Mouse (Mus musculus) left cerebral cortex, postnatal 4 days (tissue): ENCODE measurements around the gene Twnk. TPM values are rescaled to one million over a fixed set of nuclear protein-coding genes. Genes with fewer than 3 reads are reported as not detected.

Source experiments
- DNase-seq: peaks from one replicate; pipeline ENCODE4 v3.0.0-alpha.2; 2022
- intact Hi-C: fragments of 180-260 bp; cut with DNase I; formaldehyde crosslinking; loops from one replicate; pipeline ENCODE4 v1.15.1; 2025
- total RNA-seq, 2 experiments: library from RNA; stranded (reverse); gene quantifications; 2 replicates each; pipeline ENCODE4 v1.2.3; 2021

Gene Twnk
- total RNA-seq, 2 experiments from 2014 or later = 16.0 to 17.3 TPM

DNA sequence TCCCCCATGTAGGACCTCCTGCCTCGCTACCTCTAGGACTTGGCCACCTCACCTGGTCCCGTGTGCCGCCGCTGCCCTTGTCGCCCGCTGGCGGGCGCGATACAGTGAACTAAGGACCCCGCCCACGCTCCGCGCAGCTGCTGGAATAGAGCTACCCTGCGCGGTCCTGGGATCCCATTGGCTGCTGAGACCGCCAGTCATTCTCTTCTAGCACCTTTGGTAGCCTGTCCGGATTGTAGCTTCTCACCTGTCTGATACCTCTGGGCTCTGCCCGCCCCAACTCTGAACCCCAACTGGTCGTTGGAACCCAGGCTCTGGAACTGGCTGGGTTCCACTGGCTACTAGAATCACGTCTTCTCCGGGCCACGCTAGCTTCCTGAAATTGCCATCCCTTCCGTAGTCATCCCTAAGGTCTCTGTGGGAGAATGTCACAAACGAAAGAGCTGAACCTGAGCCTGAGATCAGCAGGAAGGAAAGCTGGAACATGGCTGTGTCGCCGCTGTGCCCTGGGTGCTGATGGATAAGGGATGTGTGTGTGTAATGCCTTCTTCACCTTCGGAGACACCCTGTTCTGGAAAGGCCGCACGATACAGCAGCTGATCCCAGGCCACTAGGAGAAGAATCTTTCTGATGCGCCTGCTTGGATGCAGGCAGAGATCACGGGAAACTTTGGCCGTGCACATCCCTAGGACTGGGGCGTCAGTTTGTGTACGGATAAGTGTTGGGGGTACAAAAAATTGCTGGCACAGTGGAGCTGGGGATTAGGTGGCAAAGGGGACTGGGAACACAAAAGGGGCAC lies 41.3 kb downstream of the Twnk start:
- intact Hi-C loops = no loop called here
- DNase-seq = peak; percentile 87

DNA sequence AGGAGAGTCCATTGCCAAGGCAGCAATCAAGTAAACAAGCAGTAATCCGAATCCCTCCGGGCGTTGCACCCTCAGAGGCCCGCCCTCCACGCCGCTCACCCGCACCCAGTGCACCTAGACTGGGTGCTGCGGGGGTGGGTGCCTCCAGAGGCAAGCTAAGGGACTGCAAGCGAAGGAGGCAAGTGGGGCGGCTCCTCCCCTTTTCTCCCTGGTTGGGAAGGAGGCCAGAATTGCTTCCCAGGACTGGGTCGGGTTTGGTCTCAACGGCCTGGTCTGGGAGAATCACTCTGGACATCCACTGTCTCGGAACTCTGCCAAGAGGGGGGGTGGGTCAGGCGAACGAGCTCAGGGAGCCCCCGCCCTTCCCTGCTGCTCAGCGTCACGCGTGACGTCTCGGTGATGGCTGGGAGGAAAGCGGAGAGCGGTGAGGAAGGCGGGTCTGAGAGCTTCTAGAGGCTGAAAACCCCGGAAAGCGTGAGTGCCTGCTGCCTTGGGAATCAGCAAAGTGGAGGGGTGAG lies 42.0 kb downstream of the Twnk start, which contains the start of gene Sfxn3:
Gene Sfxn3, plus strand, starts transcription at position 87 of the 518 bp plus-strand sequence.
- intact Hi-C loops = no loop called here
- peak; percentile 95 for DNase-seq

- peak; percentile 48 for DNase-seq
- intact Hi-C loops = no loop called here
These were observed 42.6 kb downstream of the Twnk start for GRCm38 (mm10) chr19:45047935-45048643.

- intact Hi-C loops = no loop called here
- DNase-seq = no peak
These were observed 43.3 kb downstream of the Twnk start for GRCm38 (mm10) chr19:45048644-45049365.

DNA sequence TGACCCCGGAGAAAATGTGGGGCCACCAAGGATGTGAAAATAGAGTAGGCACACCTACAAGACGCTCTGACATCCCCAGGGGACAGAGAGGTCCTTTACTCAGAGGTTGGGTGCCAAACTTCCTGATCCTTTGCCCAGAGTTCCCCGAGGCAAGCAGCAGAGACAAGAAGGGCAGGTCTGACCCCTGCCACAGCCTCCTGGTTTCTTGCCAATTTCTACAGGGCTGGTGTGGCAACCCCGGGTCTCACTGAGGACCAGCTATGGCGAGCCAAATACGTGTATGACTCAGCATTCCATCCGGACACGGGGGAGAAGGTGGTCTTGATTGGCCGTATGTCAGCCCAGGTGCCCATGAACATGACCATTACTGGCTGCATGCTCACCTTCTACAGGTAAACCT lies 44.1 kb downstream of the Twnk start:
- no peak for DNase-seq
- intact Hi-C loops = no loop called here

GRCm38 (mm10) chr19:45053451-45053850 lies 48.0 kb downstream of the Twnk start:
- no peak for DNase-seq
- intact Hi-C loops = no loop called here

DNA sequence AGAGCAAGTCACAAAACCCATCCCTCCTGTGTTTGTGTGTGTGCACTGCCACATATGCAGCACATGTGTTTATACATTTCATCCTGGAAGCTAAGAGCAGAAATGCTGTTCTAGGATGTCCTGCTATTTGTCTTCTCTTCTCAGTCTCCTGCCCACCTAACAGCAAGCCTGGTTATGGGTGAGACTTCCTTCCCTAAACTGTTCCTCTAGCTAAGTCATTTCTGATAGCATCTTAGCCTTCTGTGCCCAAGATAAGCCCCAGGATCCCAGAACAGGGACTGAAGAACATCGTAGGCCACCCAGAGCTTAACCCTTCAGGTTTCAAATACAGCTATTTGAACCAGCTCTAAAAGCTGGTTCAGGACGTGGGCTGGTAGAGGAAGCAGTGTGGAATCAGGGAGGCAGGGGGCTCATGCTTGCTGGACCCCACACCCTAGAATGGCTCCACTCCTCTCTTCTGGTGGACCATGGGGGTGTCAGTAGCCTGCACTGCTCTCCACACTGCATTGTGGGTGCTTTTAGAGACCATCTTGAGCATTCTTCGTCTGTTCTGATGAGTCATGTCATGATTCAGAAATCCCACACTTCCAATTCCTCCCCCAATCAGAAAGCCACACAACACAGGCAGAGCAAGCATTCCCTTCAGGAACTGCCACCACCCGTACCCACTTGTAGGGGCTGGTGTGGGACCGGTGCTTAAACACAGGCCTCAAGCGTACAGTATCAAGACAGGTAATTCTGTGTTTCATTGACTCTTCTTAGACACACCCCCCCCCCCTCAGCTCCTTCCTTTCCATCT lies 49.6 kb downstream of the Twnk start:
- intact Hi-C loops = no loop called here
- DNase-seq = no peak

- DNase-seq = no peak
- intact Hi-C loops = no loop called here
These were observed 50.9 kb downstream of the Twnk start for GRCm38 (mm10) chr19:45056364-45056763.

DNA sequence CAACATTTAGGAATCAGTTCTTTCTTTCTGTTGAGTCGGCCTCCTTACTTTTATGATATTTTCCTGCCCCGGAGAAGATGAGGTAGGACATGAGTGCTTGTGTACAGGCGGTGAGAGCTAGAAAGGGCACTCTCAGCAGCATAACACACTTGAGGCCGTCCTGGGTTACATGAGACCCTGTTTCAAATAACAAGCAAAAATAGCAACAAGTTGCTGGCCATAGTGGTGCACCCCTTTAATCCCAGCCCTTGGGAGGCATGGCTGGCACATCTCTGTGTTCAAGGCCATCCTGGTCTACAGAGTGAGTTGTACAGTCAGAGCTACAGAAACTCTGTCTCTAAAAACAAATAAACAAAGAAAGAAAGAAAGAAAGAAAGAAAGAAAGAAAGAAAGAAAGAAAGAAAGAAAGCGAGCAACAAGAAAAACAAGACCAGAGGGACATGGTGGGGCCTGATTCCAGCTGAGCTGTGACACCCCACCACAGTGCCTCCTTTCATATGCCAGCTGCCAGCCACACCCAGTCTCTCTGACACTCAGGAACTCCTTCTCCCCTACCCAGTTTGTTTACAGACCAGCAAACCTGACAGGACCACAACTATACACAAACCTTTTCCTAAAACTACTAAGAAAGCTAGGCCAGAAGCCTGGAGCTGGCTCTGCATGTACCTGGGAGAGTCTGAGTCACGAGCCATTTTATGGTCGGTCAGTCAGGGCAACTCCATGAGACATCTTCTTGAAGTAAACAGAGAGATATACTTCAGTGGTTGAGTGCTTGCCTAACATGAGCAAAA lies 51.6 kb downstream of the Twnk start:
- intact Hi-C loops = no loop called here
- no peak for DNase-seq

DNA sequence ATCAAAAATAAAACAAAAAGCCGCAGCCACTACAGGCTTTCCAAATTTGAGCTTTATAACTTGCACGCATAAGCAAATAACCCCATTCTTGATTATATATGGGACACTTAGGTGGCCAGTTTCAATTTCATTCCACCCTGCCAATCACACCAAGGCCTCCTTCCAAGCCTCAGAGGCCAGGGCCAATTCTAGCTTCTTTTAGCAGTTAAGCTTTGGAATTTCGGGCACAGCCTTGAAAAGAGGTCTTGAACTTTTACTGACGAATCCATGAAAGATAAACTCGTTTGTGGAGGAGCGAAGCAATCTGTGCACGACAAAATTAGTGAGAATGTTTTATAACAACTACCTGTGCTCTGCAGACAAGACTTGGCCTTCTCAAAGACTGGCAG lies 52.3 kb downstream of the Twnk start:
- no peak for DNase-seq
- intact Hi-C loops = no loop called here

GRCm38 (mm10) chr19:45058113-45058839 lies 52.8 kb downstream of the Twnk start:
- peak; percentile 95 for DNase-seq
- intact Hi-C loops = no loop called here

GRCm38 (mm10) chr19:45058841-45059240 lies 53.4 kb downstream of the Twnk start:
- DNase-seq = no peak
- intact Hi-C loops = no loop called here

Other genes with a start within 250 kb of the Twnk start
- gene Pax2, start 249.6 kb upstream of the Twnk start, total RNA-seq = under 1 TPM; 0.26 to 0.36 TPM
- gene Slf2, start 74.5 kb upstream of the Twnk start, total RNA-seq = 10 to 100 TPM; 44.7 to 46.6 TPM
- gene Sema4g, start 16.6 kb upstream of the Twnk start, total RNA-seq = 100 to 1,000 TPM; 116 to 123 TPM
- gene Mrpl43, start 779 bp downstream of the Twnk start, total RNA-seq = 10 to 100 TPM; 41.3 to 41.6 TPM
- 10 to 100 TPM; 30.2 to 35.1 TPM for gene Lzts2, start 8.8 kb downstream of the Twnk start, total RNA-seq
- 1 to 10 TPM; 8.0 to 8.2 TPM for gene Pdzd7, start 40.1 kb downstream of the Twnk start, total RNA-seq
- gene Sfxn3, start 41.8 kb downstream of the Twnk start, total RNA-seq = 100 to 1,000 TPM; 108 to 128 TPM
- gene Kazald1, start 69.6 kb downstream of the Twnk start, total RNA-seq = 1 to 10 TPM in 1 of 2 experiments, under 1 TPM in 1; 0.70 to 1.8 TPM
- not detected for gene Tlx1, start 145.0 kb downstream of the Twnk start, total RNA-seq
- not detected for gene Lbx1, start 230.1 kb downstream of the Twnk start, total RNA-seq